Mouse (Mus musculus) left cerebral cortex, postnatal 4 days (tissue): ENCODE results near the gene Tmem39b. TPM values are rescaled to one million over a fixed set of nuclear protein-coding genes. Genes with fewer than 3 reads are reported as not detected.
A peak's percentile ranks its signal among the peaks of the same experiment; 100 is the strongest.

ENCODE experiments used
- microRNA-seq: library from miRNA; unstranded; fragments of <30 nt; microRNA quantifications from one replicate; pipeline ENCODE4 v1.2.0, GENCODE M21; 2022
- total RNA-seq, 2 experiments: library from RNA; stranded (reverse); gene quantifications; 2 replicates each; pipeline ENCODE4 v1.2.3; 2021

Tmem39b gene
- total RNA-seq, 2 experiments from 2014 or later = 21.5 to 22.3 TPM

Small RNAs within 50 kb of the gene (microRNA-seq; reads per million reads assigned to microRNA genes)
- 3.6 reads per million, percentile 6 among the genes with 10 or more reads in this experiment for gene Mir7016

Other genes starting within 250 kb of the Tmem39b start
- gene Bsdc1, start 235.3 kb downstream of the Tmem39b start, total RNA-seq = 10 to 100 TPM; 38.5 to 40.7 TPM
- gene Tssk3, start 205.8 kb downstream of the Tmem39b start, total RNA-seq = 1 to 10 TPM; 1.0 TPM
- gene Fam229a, start 205.6 kb downstream of the Tmem39b start, total RNA-seq = not detected
- 1,000 to 10,000 TPM; 1,277 to 1,311 TPM for gene Marcksl1, start 183.3 kb downstream of the Tmem39b start, total RNA-seq
- gene Hdac1, start 154.1 kb downstream of the Tmem39b start, total RNA-seq = 10 to 100 TPM; 39.8 to 43.5 TPM
- 10 to 100 TPM; 14.1 to 15.2 TPM for gene Lck, start 123.2 kb downstream of the Tmem39b start, total RNA-seq
- not detected for gene Fam167b, start 118.3 kb downstream of the Tmem39b start, total RNA-seq
- gene Eif3i, start 96.2 kb downstream of the Tmem39b start, total RNA-seq = 100 to 1,000 TPM; 137 to 143 TPM
- 100 to 1,000 TPM in 1 of 2 experiments, 10 to 100 TPM in 1; 99.9 to 102 TPM for gene Tmem234, start 96.2 kb downstream of the Tmem39b start, total RNA-seq
- 1 to 10 TPM; 3.4 to 4.0 TPM for gene Dcdc2b, start 82.6 kb downstream of the Tmem39b start, total RNA-seq
- gene Iqcc, start 77.7 kb downstream of the Tmem39b start, total RNA-seq = 10 to 100 TPM; 26.1 to 28.8 TPM
- 100 to 1,000 TPM; 125 to 131 TPM for gene Ccdc28b, start 72.9 kb downstream of the Tmem39b start, total RNA-seq
- gene Txlna, start 55.8 kb downstream of the Tmem39b start, total RNA-seq = 10 to 100 TPM; 39.7 to 44.7 TPM
- 10 to 100 TPM; 78.3 to 83.0 TPM for gene Kpna6, start 24.1 kb downstream of the Tmem39b start, total RNA-seq
- gene Khdrbs1, start 45.5 kb upstream of the Tmem39b start, total RNA-seq = 100 to 1,000 TPM; 164 to 166 TPM
- gene Ptp4a2, start 114.4 kb upstream of the Tmem39b start, total RNA-seq = 100 to 1,000 TPM; 133 to 141 TPM
- gene Spocd1, start 232.4 kb upstream of the Tmem39b start, total RNA-seq = under 1 TPM in 1 of 2 experiments, not detected in 1; 0.24 TPM